Comparison of ENCODE assay signal across 9 mouse cellular contexts in the genomic region with DNA sequence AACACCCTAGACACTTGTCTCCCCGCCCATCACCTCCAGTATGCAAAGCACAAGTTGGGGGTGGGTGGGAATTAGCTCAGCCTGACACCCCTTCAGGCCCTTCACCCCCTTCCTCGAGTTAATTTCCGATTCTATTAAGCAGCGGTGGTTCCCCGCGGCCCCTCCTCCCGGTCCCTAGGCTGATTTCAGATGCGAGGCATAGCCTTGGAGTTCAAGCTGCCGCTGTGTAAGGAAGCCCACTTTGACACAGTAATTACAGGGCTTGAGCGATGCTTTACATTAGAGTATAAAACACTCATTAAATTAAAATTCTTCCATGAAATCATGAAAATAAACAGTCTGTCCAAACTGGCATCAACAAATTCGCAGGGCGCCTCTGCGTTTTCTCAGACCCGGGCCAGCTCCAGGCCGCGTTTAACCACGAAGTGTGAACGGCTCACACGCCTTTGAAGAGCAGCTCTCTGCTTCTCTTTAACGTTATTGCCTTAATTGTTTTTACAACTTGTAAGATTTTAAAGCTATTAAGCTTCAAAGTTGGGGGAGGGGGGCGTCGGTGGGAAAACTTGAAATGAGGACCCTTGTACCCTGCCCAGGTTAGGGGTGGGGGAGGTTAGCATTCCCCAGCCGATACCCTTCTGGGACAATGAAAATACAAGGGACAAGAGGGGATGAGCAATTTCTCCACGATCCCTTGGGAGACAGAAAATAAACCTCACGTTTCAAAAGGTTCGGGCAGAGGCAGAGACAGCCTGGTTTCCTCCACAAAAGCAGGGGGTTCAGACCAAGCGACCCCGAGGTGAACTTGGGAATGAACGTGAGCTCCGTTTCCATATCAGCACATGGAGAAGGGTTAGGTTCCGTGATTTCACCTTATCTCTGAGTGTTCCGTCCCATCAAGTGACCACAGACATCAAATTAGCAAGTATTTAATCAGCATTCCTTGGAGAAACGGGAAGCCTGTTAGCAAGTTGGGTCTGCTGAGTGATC.
A peak's percentile ranks its signal among the peaks of the same experiment; 100 is the strongest.
DNase-seq lines count a peak whose midpoint lies in the region; ATAC-seq and TF ChIP-seq lines count a peak whose summit lies in the region.
"Had no signal": no experiment of that assay in that cellular context is flagged by ENCODE, and none has a peak within 500 bp of the region (broad histone marks: within the 10 kb centered on the region; RNA-seq: fewer than 3 reads in every experiment).

No protein-coding gene starts in this region.

- H3K4me2 ChIP-seq in lung, embryonic 16.5 days (ENCODE audit: low read depth, low read length): peak overlapping the region; percentile 33; the same call in 1 of the 2 replicates
- H3K4me2 ChIP-seq in limb, embryonic 13.5 days (replicated peaks): peak overlapping the region; percentile 43
- peak overlapping the region; percentile 24; the same call in 1 of the 2 replicates for H3K4me2 ChIP-seq in stomach, embryonic 15.5 days

- intact Hi-C loops in gastrocnemius, adult 2 months (cut with DNase I): no loop called here

- H3K27me3 ChIP-seq in lung, embryonic 16.5 days (ENCODE audit: control insufficient read depth, insufficient read depth, low read depth, low read length): peaks cover 18% of the 10 kb centered on the region
- peaks cover 60% of the 10 kb centered on the region for H3K27me3 ChIP-seq in limb, embryonic 13.5 days
- H3K27me3 ChIP-seq in stomach, embryonic 15.5 days (replicated peaks): 0 out of 2 replicates have a peak, but pooled peaks cover 3% of the 10 kb centered on the region

- peaks cover 12% of the 10 kb centered on the region for H3K4me1 ChIP-seq in lung, embryonic 16.5 days (replicated peaks; ENCODE audit: control insufficient read depth, insufficient read depth, low read length)
- peaks cover 45% of the 10 kb centered on the region for H3K4me1 ChIP-seq in limb, embryonic 13.5 days
- H3K4me1 ChIP-seq in stomach, embryonic 15.5 days: no peaks in the 10 kb centered on the region

- H3K36me3 ChIP-seq in lung, embryonic 16.5 days (ENCODE audit: control insufficient read depth, insufficient read depth, low read length): no peaks in the 10 kb centered on the region
- H3K36me3 ChIP-seq in limb, embryonic 13.5 days: no peaks in the 10 kb centered on the region
- H3K36me3 ChIP-seq in stomach, embryonic 15.5 days: no peaks in the 10 kb centered on the region

- WGBS in lung, embryonic 16.5 days: 8% methylated on average over 33 of the region's 33 CpGs
- 5% methylated on average over 33 of the region's 33 CpGs for WGBS in limb, embryonic 13.5 days
- WGBS in stomach, embryonic 15.5 days: 10% methylated on average over 33 of the region's 33 CpGs

- peak overlapping the region; percentile 57; the same call in 1 of the 2 replicates for H3K4me3 ChIP-seq in gastrocnemius, adult 2 months
- H3K4me3 ChIP-seq in lung, embryonic 16.5 days (ENCODE audit: low read length): 0 out of 2 replicates have a peak overlapping the region, but pooled peaks have one; percentile 7
- no peak overlapping the region for H3K4me3 ChIP-seq in limb, embryonic 13.5 days
- no peak overlapping the region for H3K4me3 ChIP-seq in stomach, embryonic 15.5 days (replicated peaks)

- DNase-seq in gastrocnemius, adult 2 months: no peak
- no peak for DNase-seq in gastrocnemius, adult 18-20 months (ENCODE audit: low spot score)
- no peak for DNase-seq in lung, postnatal 25 days (ENCODE audit: low spot score)
- no peak for DNase-seq in B cell, adult 2 months
- DNase-seq: gastrocnemius, postnatal 36 days had no signal

- H3K27ac ChIP-seq in gastrocnemius, adult 2 months: no peak overlapping the region
- H3K27ac ChIP-seq in lung, embryonic 16.5 days (ENCODE audit: low read length): no peak overlapping the region
- no peak overlapping the region for H3K27ac ChIP-seq in limb, embryonic 13.5 days
- H3K27ac ChIP-seq in stomach, embryonic 15.5 days: no peak overlapping the region

- H3K9me3 ChIP-seq in lung, embryonic 16.5 days (ENCODE audit: control insufficient read depth, low read length): no peaks in the 10 kb centered on the region
- peaks cover 9% of the 10 kb centered on the region; the same call in 1 of the 2 replicates for H3K9me3 ChIP-seq in limb, embryonic 13.5 days
- H3K9me3 ChIP-seq in stomach, embryonic 15.5 days: no peaks in the 10 kb centered on the region

- H3K9ac ChIP-seq in lung, embryonic 16.5 days (ENCODE audit: low read length): no peak overlapping the region
- H3K9ac ChIP-seq in limb, embryonic 13.5 days: no peak overlapping the region; the same call in 1 of the 2 replicates
- no peak overlapping the region for H3K9ac ChIP-seq in stomach, embryonic 15.5 days

- no peak for ATAC-seq in lung, embryonic 16.5 days (ENCODE audit: low read depth)
- ATAC-seq in limb, embryonic 13.5 days (ENCODE audit: low FRiP score, low read depth): peak; percentile 41; the same call in 1 of the 2 replicates
- ATAC-seq in stomach, embryonic 15.5 days (ENCODE audit: insufficient read depth, low FRiP score, low read depth): no peak
- ATAC-seq in CD4-positive, CD25-positive, alpha-beta regulatory T cell, adult 4 months: no peak

- TF ChIP-seq CTCF in gastrocnemius, adult 2 months (IDR thresholded peaks at IDR 0.05): no peak

Comparison
In these comparisons a context has a peak if more than half of its experiments do, and no peak if none do; other contexts are left out.
1. H3K4me3 ChIP-seq: peak in gastrocnemius, adult 2 months (single experiment) and lung, embryonic 16.5 days (single experiment); none in limb, embryonic 13.5 days (single experiment) and stomach, embryonic 15.5 days (single experiment).
2. Peak in every context shown above with its lines, with median percentiles within 50 percentile points of each other: H3K4me2 ChIP-seq.